Mouse (Mus musculus): Measurements from ENCODE around the gene Calhm3.

DNA sequence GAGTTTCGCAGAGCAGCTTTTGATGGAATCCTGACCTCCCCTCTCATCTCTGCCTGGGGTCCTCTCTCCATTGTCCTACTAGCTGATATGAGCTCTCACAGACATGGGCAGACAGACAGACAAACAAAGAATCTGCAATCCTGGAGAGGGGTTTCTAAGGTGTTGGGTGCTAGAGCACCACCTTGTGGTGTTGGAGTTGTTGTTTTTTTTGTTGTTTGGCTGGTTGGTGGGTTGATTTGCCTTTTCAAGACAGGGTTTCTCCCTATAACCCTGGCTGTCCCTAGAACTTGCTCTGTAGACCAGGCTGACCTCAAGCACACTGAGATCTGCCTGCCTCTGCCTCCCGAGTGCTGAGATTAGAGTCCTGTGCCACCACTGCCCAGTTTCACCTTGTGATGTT is 17.9 kb upstream of the Calhm3 start:
- TF ChIP-seq CTCF (IDR thresholded peaks at IDR 0.05; ENCODE audit: low read depth) (no peak), EP300 (IDR thresholded peaks at IDR 0.05; ENCODE audit: low read depth) (no peak)
